Comparison of ENCODE assay signal across 8 mouse cellular contexts in the genomic region with DNA sequence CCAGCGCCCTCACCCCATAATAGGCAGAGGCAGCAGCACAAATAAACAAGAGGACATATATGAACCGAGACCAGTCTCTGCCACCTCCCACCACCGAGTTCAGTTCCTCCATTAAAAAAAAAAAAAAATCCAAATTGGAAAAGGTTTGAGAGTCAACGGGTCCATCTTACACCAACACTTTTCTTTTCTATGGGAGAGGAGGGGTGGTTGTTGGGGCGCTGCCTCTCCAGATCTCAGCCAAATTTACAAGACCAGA. TPM values are rescaled to one million over a fixed set of nuclear protein-coding genes. Genes with fewer than 3 reads are reported as not detected.
DNase-seq lines count a peak whose midpoint lies in the region; ATAC-seq and TF ChIP-seq lines count a peak whose summit lies in the region.

No protein-coding gene starts in this region.

- H3K36me3 ChIP-seq in embryonic facial prominence, embryonic 11.5 days (replicated peaks; ENCODE audit: control insufficient read depth, insufficient read depth, low read depth, low read length) = no peaks in the 10 kb centered on the region
- H3K36me3 ChIP-seq in hindbrain, postnatal 0 days (ENCODE audit: insufficient read depth, low read length) = no peaks in the 10 kb centered on the region
- no peaks in the 10 kb centered on the region for H3K36me3 ChIP-seq in midbrain, postnatal 0 days (ENCODE audit: insufficient read depth, low read length)

- ATAC-seq in embryonic facial prominence, embryonic 11.5 days (replicated peaks; ENCODE audit: insufficient number of reproducible peaks, low FRiP score, low TSS enrichment, low read depth) = peak; percentile 1
- no peak for ATAC-seq in hindbrain, postnatal 0 days
- ATAC-seq in midbrain, postnatal 0 days (ENCODE audit: low FRiP score) = no peak

- peak overlapping the region; percentile 96 for H3K27ac ChIP-seq in layer of hippocampus, adult 2 months
- peak overlapping the region; percentile 88 for H3K27ac ChIP-seq in embryonic facial prominence, embryonic 11.5 days (replicated peaks; ENCODE audit: low read depth, low read length)
- peak overlapping the region; percentile 99 for H3K27ac ChIP-seq in hindbrain, postnatal 0 days
- peak overlapping the region; percentile 98 for H3K27ac ChIP-seq in midbrain, postnatal 0 days (ENCODE audit: low read depth, low read length)

- 0% methylated on average over 5 of the region's 5 CpGs for WGBS in embryonic facial prominence, embryonic 11.5 days
- WGBS in hindbrain, postnatal 0 days = 2% methylated on average over 5 of the region's 5 CpGs
- WGBS in midbrain, postnatal 0 days = 0% methylated on average over 5 of the region's 5 CpGs

- no peaks in the 10 kb centered on the region for H3K4me1 ChIP-seq in embryonic facial prominence, embryonic 11.5 days (ENCODE audit: control insufficient read depth, insufficient read depth, low read length)
- peaks cover 13% of the 10 kb centered on the region for H3K4me1 ChIP-seq in hindbrain, postnatal 0 days (ENCODE audit: insufficient read depth, low read length)
- peaks cover 12% of the 10 kb centered on the region for H3K4me1 ChIP-seq in midbrain, postnatal 0 days (ENCODE audit: insufficient read depth, low read length)

- peak overlapping the region; percentile 60 for H3K4me3 ChIP-seq in layer of hippocampus, adult 2 months
- peak overlapping the region; percentile 34 for H3K4me3 ChIP-seq in embryonic facial prominence, embryonic 11.5 days (ENCODE audit: low read depth, low read length)
- peak overlapping the region; percentile 49 for H3K4me3 ChIP-seq in hindbrain, postnatal 0 days (ENCODE audit: low read length)
- peak overlapping the region; percentile 48 for H3K4me3 ChIP-seq in midbrain, postnatal 0 days (ENCODE audit: low read depth, low read length)

- TF ChIP-seq CTCF in layer of hippocampus, adult 2 months (conservative IDR thresholded peaks at IDR 0.05) = no peak
- TF ChIP-seq CTCF in hindbrain, postnatal 0 days (IDR thresholded peaks at IDR 0.05; ENCODE audit: low read depth) = no peak
- TF ChIP-seq CTCF in midbrain, postnatal 0 days (IDR thresholded peaks at IDR 0.05) = no peak

- H3K27me3 ChIP-seq in embryonic facial prominence, embryonic 11.5 days (ENCODE audit: control insufficient read depth, insufficient read depth, low read length) = no peaks in the 10 kb centered on the region
- no peaks in the 10 kb centered on the region for H3K27me3 ChIP-seq in hindbrain, postnatal 0 days (ENCODE audit: insufficient read depth, low read length)
- H3K27me3 ChIP-seq in midbrain, postnatal 0 days (ENCODE audit: insufficient read depth, low read length) = no peaks in the 10 kb centered on the region

- peak overlapping the region; percentile 82 for H3K9ac ChIP-seq in embryonic facial prominence, embryonic 11.5 days (replicated peaks; ENCODE audit: low read length)
- H3K9ac ChIP-seq in hindbrain, postnatal 0 days (replicated peaks; ENCODE audit: low read length) = peak overlapping the region; percentile 86
- peak overlapping the region; percentile 81 for H3K9ac ChIP-seq in midbrain, postnatal 0 days (replicated peaks; ENCODE audit: low read length, poor library complexity, severe bottlenecking)

- H3K9me3 ChIP-seq in embryonic facial prominence, embryonic 11.5 days (replicated peaks; ENCODE audit: control insufficient read depth, low read length) = no peaks in the 10 kb centered on the region
- H3K9me3 ChIP-seq in hindbrain, postnatal 0 days (ENCODE audit: low read length) = no peaks in the 10 kb centered on the region
- no peaks in the 10 kb centered on the region for H3K9me3 ChIP-seq in midbrain, postnatal 0 days (ENCODE audit: low read length)

- DNase-seq in layer of hippocampus, adult 2 months (ENCODE audit: low spot score in 2 of 2) = no peak
- no peak for DNase-seq in layer of hippocampus, adult 18-20 months (ENCODE audit: low spot score in 2 of 2)
- DNase-seq in embryonic facial prominence, embryonic 11.5 days (ENCODE audit: low spot score) = no peak
- no peak for DNase-seq in hindbrain, postnatal 0 days (ENCODE audit: low spot score)
- DNase-seq in midbrain, postnatal 0 days (ENCODE audit: low spot score) = no peak
- no peak for DNase-seq in thymus, postnatal 0 days (ENCODE audit: low spot score)
- no peak for DNase-seq in adrenal gland, postnatal 4 days (ENCODE audit: low spot score in 2 of 2)
- no peak for DNase-seq in layer of hippocampus, postnatal 36 days

- H3K4me2 ChIP-seq in embryonic facial prominence, embryonic 11.5 days (ENCODE audit: low read depth, low read length) = peak overlapping the region; percentile 84
- H3K4me2 ChIP-seq in hindbrain, postnatal 0 days (ENCODE audit: low read depth, low read length) = peak overlapping the region; percentile 86
- peak overlapping the region; percentile 86 for H3K4me2 ChIP-seq in midbrain, postnatal 0 days (ENCODE audit: low read depth, low read length, poor library complexity, severe bottlenecking)

RNA-seq across cellular contexts. Expression of a gene that starts 15.5 kb away (rescaled TPM):
- not detected for total RNA-seq in layer of hippocampus, adult 2 months (2021)
- not detected for total RNA-seq in layer of hippocampus, adult 18-20 months (2021)
- polyA plus RNA-seq in embryonic facial prominence, embryonic 11.5 days (2014; fragmentation: Nextera tagmentation; extraction: Ambion mirVana) = not detected in 2 replicates
- total RNA-seq in hindbrain, postnatal 0 days (2014; rRNA removed) = not detected in 2 replicates
- not detected in 2 replicates for polyA plus RNA-seq in hindbrain, postnatal 0 days (2015; fragmentation: Nextera tagmentation; extraction: Ambion mirVana)
- 0.14 TPM in 1 of 2 replicates, not detected in the other for total RNA-seq in midbrain, postnatal 0 days (2014; rRNA removed)
- not detected in 2 replicates for polyA plus RNA-seq in midbrain, postnatal 0 days (2015; fragmentation: Nextera tagmentation; extraction: Ambion mirVana)
- 0.08 TPM in 1 of 2 replicates, not detected in the other for polyA plus RNA-seq in thymus, postnatal 0 days (2015; fragmentation: Nextera tagmentation; extraction: Ambion mirVana)
- not detected for total RNA-seq in adrenal gland, postnatal 4 days (2021)
- not detected for total RNA-seq in layer of hippocampus, postnatal 36 days (2021)

RNA-seq across cellular contexts. Expression of a gene that starts 15.6 kb away (rescaled TPM):
- total RNA-seq in layer of hippocampus, adult 2 months (2021) = not detected
- total RNA-seq in layer of hippocampus, adult 18-20 months (2021) = not detected
- polyA plus RNA-seq in embryonic facial prominence, embryonic 11.5 days (2014; fragmentation: Nextera tagmentation; extraction: Ambion mirVana) = not detected in 2 replicates
- total RNA-seq in hindbrain, postnatal 0 days (2014; rRNA removed) = 0.16 TPM in 1 of 2 replicates, not detected in the other
- polyA plus RNA-seq in hindbrain, postnatal 0 days (2015; fragmentation: Nextera tagmentation; extraction: Ambion mirVana) = 0.16 and 0.24 TPM in 2 replicates
- total RNA-seq in midbrain, postnatal 0 days (2014; rRNA removed) = not detected in 2 replicates
- polyA plus RNA-seq in midbrain, postnatal 0 days (2015; fragmentation: Nextera tagmentation; extraction: Ambion mirVana) = 0.27 and 0.33 TPM in 2 replicates
- polyA plus RNA-seq in thymus, postnatal 0 days (2015; fragmentation: Nextera tagmentation; extraction: Ambion mirVana) = 0.17 TPM in 1 of 2 replicates, not detected in the other
- total RNA-seq in adrenal gland, postnatal 4 days (2021) = not detected
- total RNA-seq in layer of hippocampus, postnatal 36 days (2021) = not detected
